Mouse (Mus musculus) heart, embryonic 10.5 days (tissue): ENCODE results near the gene Mrpl43. TPM values are rescaled to one million over a fixed set of nuclear protein-coding genes. Genes with fewer than 3 reads are reported as not detected.

ENCODE experiments used
- DNase-seq: peaks from one replicate; pipeline ENCODE4 v3.0.0-alpha.2; 2017; ENCODE audit warnings: low spot score
- H3K27ac ChIP-seq: fragments of 300-500 bp; sonication (generic); 2 replicates; pipeline ENCODE4 v1.5.1; 2016; ENCODE audit warnings: mild to moderate bottlenecking
- H3K27me3 ChIP-seq: fragments of 300-500 bp; sonication (generic); 2 replicates; pipeline ENCODE4 v1.6.1; 2016; ENCODE audit warnings: mild to moderate bottlenecking; ENCODE audit not compliant: poor library complexity, insufficient read depth, severe bottlenecking
- H3K36me3 ChIP-seq: fragments of 300-500 bp; sonication (generic); 2 replicates; pipeline ENCODE4 v1.6.1; 2016; ENCODE audit warnings: mild to moderate bottlenecking, moderate library complexity
- H3K4me1 ChIP-seq: fragments of 300-500 bp; sonication (generic); 2 replicates; pipeline ENCODE4 v1.6.1; 2016; ENCODE audit warnings: mild to moderate bottlenecking
- H3K4me3 ChIP-seq: fragments of 300-500 bp; sonication (generic); 2 replicates; pipeline ENCODE4 v1.5.1; 2016; ENCODE audit warnings: mild to moderate bottlenecking, moderate library complexity
- H3K9me3 ChIP-seq: fragments of 300-500 bp; sonication (generic); 2 replicates; pipeline ENCODE4 v1.6.1; 2016; ENCODE audit warnings: mild to moderate bottlenecking, moderate library complexity
- WGBS: fragments of 180-500 bp; shearing (Covaris S2); methylation state at CpG from one replicate; pipeline ENCODE4 v1.1.7; 2016; 5-methylcytosine and 5-hydroxymethylcytosine counted together
- polyA plus RNA-seq: library from polyadenylated mRNA; unstranded; fragments of >200 nt; fragmentation: Nextera tagmentation; extraction: Ambion mirVana; gene quantifications from 2 replicates; pipeline ENCODE4 v1.2.1, GENCODE M21; 2016

The Mrpl43 gene
- polyA plus RNA-seq, 1 experiment from 2014 or later = 66.3 TPM

DNA sequence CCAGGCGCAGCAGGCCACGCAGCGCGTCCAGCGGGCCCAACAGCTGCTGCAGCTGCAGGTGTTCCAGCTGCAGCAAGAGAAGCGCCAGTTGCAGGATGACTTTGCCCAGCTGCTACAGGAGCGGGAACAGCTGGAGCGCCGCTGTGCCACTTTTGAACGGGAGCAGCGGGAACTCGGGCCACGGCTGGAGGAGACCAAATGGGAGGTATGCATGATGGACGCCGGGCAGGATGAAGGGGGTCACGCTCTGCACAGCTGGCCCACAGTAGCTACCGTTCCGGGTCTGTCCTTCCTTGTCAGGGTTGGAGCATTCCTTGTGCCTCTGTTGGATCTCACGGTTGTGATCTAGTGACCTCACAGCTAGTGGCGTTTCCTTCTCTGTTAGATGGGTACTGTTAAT lies 18.5 kb upstream of the Mrpl43 start:
- peaks cover 81% of the 10 kb centered on the region for H3K36me3 ChIP-seq
- DNase-seq = no peak
- 90% methylated on average over 20 of the region's 20 CpGs for WGBS

GRCm38 (mm10) chr19:45023993-45024392 lies 17.8 kb upstream of the Mrpl43 start:
- Histone ChIP-seq H3K4me3 (no peak overlapping the region), H3K9me3 (no peaks in the 10 kb centered on the region), H3K4me1 (peaks cover 45% of the 10 kb centered on the region), H3K27me3 (no peaks in the 10 kb centered on the region), H3K36me3 (peaks cover 81% of the 10 kb centered on the region), H3K27ac (peak overlapping the region; percentile 32; the same call in 1 of the 2 replicates)
- WGBS = 80% methylated on average over 11 of the region's 11 CpGs
- DNase-seq = no peak

More for the DNA sequence above, 18.5 kb upstream of the Mrpl43 start:
- Histone ChIP-seq H3K9me3 (no peaks in the 10 kb centered on the region), H3K27ac (no peak overlapping the region), H3K4me1 (peaks cover 40% of the 10 kb centered on the region), H3K4me3 (no peak overlapping the region), H3K27me3 (no peaks in the 10 kb centered on the region)

DNA sequence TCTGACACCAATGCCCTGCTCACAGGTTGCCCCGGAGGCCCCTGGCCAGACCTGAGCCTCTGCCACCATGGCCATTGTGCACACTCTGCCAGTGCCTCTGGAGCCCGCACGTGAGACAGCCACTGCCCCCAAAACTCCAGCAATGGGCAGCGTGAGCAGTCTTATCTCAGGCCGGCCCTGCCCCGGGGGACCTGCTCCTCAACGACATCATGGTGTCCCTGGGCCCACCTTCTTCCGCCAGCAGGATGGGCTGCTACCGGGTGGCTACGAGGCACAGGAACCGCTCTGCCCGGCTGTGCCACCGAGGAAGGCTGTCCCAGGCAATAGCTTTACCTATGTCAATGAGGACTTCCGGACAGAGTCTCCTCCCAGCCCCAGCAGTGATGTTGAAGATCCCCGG lies 15.1 kb upstream of the Mrpl43 start:
- Histone ChIP-seq H3K27ac (no peak overlapping the region), H3K4me1 (peaks cover 59% of the 10 kb centered on the region), H3K36me3 (peaks cover 60% of the 10 kb centered on the region), H3K9me3 (no peaks in the 10 kb centered on the region), H3K4me3 (no peak overlapping the region), H3K27me3 (no peaks in the 10 kb centered on the region)
- WGBS = 85% methylated on average over 15 of the region's 15 CpGs
- DNase-seq = no peak

DNA sequence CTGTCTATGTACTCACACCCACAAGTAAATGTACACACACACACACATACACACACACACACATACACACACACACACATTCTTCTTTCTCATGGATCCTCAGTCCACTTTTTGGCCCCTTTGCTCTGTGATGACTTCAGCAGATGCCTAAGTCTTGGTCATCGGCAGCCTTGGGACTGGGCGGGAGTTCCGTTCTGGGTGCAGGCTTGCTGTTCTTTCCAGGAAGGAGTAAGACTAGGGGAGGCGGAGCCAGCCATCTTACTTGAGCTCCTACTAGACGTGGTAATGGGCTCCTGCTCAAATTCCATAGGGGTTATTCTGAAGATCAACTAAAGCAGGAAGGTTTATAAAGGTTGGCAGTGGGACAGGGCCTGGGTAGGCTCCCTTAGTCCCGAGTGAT lies 14.1 kb upstream of the Mrpl43 start:
- Histone ChIP-seq H3K4me1 (peaks cover 69% of the 10 kb centered on the region), H3K27me3 (no peaks in the 10 kb centered on the region), H3K27ac (peak overlapping the region; percentile 53), H3K36me3 (peaks cover 49% of the 10 kb centered on the region), H3K4me3 (0 out of 2 replicates have a peak overlapping the region, but pooled peaks have one; percentile 12), H3K9me3 (no peaks in the 10 kb centered on the region)
- 56% methylated on average over 6 of the region's 6 CpGs for WGBS
- DNase-seq = no peak

GRCm38 (mm10) chr19:45018351-45018831 lies 12.1 kb upstream of the Mrpl43 start:
- 0% methylated on average over 13 of the region's 13 CpGs for WGBS
- Histone ChIP-seq H3K27ac (peak overlapping the region; percentile 99), H3K4me1 (peaks cover 78% of the 10 kb centered on the region), H3K9me3 (no peaks in the 10 kb centered on the region), H3K27me3 (no peaks in the 10 kb centered on the region), H3K4me3 (peak overlapping the region; percentile 82), H3K36me3 (peaks cover 30% of the 10 kb centered on the region)
- DNase-seq = no peak

- Histone ChIP-seq H3K27ac (peak overlapping the region; percentile 99), H3K36me3 (peaks cover 26% of the 10 kb centered on the region), H3K4me1 (peaks cover 77% of the 10 kb centered on the region), H3K4me3 (peak overlapping the region; percentile 82), H3K9me3 (no peaks in the 10 kb centered on the region), H3K27me3 (no peaks in the 10 kb centered on the region)
- 1% methylated on average over 38 of the region's 48 CpGs for WGBS
- peak; percentile 89 for DNase-seq
Observed at GRCm38 (mm10) chr19:45017909-45018308, 11.7 kb upstream of the Mrpl43 start.

DNA sequence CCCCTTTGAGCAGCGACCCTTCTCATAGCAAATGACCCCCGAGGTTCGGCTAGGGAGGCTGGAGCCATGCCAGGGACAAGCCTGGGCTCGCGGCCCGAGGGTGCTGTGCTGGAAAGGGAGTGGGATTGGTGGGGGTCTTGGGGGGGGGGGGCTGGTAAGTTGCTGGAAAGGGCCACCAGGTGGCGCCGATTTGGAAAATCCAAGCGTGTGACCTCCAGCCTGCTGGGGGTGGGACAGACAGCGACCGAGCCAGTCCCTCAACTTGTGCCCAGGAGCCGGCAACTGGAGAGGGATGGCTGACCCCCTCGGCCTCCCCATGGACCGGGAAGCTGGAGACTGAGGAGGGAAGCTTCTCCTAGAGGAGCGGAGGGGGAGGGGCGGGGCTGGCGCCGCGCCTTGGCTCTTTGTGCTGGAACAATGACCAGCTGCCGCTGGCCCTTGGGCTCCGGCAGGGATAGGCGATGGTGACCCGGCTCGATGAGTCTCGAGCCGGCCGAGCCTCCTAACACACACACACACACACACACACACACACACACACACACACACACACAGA lies 11.1 kb upstream of the Mrpl43 start:
- H3K9me3 ChIP-seq = no peaks in the 10 kb centered on the region
- peaks cover 77% of the 10 kb centered on the region for H3K4me1 ChIP-seq
- peak overlapping the region; percentile 82 for H3K4me3 ChIP-seq
- DNase-seq = peak; percentile 92
- peak overlapping the region; percentile 99 for H3K27ac ChIP-seq
- H3K27me3 ChIP-seq = no peaks in the 10 kb centered on the region
- peaks cover 22% of the 10 kb centered on the region for H3K36me3 ChIP-seq
- WGBS = under 1% methylated on average over 26 of the region's 27 CpGs

- WGBS = under 1% methylated on average over 16 of the region's 18 CpGs
- Histone ChIP-seq H3K27ac (peak overlapping the region; percentile 99), H3K9me3 (no peaks in the 10 kb centered on the region), H3K27me3 (no peaks in the 10 kb centered on the region), H3K4me1 (peaks cover 76% of the 10 kb centered on the region), H3K4me3 (peak overlapping the region; percentile 82), H3K36me3 (peaks cover 21% of the 10 kb centered on the region)
- DNase-seq = peak; percentile 85
Observed at GRCm38 (mm10) chr19:45016341-45017215, 10.3 kb upstream of the Mrpl43 start.

GRCm38 (mm10) chr19:45015518-45016281 lies 9.5 kb upstream of the Mrpl43 start:
- Histone ChIP-seq H3K4me1 (peaks cover 67% of the 10 kb centered on the region), H3K9me3 (no peaks in the 10 kb centered on the region), H3K4me3 (peak overlapping the region; percentile 82), H3K27me3 (no peaks in the 10 kb centered on the region), H3K36me3 (peaks cover 22% of the 10 kb centered on the region), H3K27ac (peak overlapping the region; percentile 99)
- under 1% methylated on average over 34 of the region's 34 CpGs for WGBS
- peak; percentile 92 for DNase-seq

GRCm38 (mm10) chr19:45014981-45015402 lies 8.8 kb upstream of the Mrpl43 start:
- Histone ChIP-seq H3K27ac (peak overlapping the region; percentile 99), H3K4me3 (peak overlapping the region; percentile 82), H3K9me3 (no peaks in the 10 kb centered on the region), H3K4me1 (peaks cover 60% of the 10 kb centered on the region), H3K36me3 (peaks cover 24% of the 10 kb centered on the region), H3K27me3 (no peaks in the 10 kb centered on the region)
- WGBS = under 1% methylated on average over 25 of the region's 25 CpGs
- DNase-seq = no peak

- Histone ChIP-seq H3K4me1 (peaks cover 54% of the 10 kb centered on the region), H3K9me3 (no peaks in the 10 kb centered on the region), H3K4me3 (peak within 1 kb of the TSS; percentile 82), H3K27me3 (no peaks in the 10 kb centered on the region), H3K27ac (peak within 1 kb of the TSS; percentile 99), H3K36me3 (peaks cover 29% of the 10 kb centered on the region)
- whole genome bisulfite sequencing = 3% methylated on average over 10 of the region's 10 CpGs
- DNase-seq = no peak
Observed at GRCm38 (mm10) chr19:45014335-45014971, 8.2 kb upstream of the Mrpl43 start, which contains the start of gene Lzts2. TSS of gene Lzts2 (plus strand) at chr19:45014414.

GRCm38 (mm10) chr19:45013581-45014225 lies 7.5 kb upstream of the Mrpl43 start:
- H3K9me3 ChIP-seq = no peaks in the 10 kb centered on the region
- H3K4me3 ChIP-seq = peak overlapping the region; percentile 82
- H3K27ac ChIP-seq = peak overlapping the region; percentile 99
- no peak for DNase-seq
- peaks cover 47% of the 10 kb centered on the region for H3K4me1 ChIP-seq
- 60% methylated on average over 6 of the region's 6 CpGs for WGBS
- no peaks in the 10 kb centered on the region for H3K27me3 ChIP-seq
- peaks cover 34% of the 10 kb centered on the region for H3K36me3 ChIP-seq
